Mouse (Mus musculus): ENCODE data around the gene Lrrc9.
A peak's percentile ranks its signal among the peaks of the same experiment; 100 is the strongest.

Lrrc9 gene

DNA sequence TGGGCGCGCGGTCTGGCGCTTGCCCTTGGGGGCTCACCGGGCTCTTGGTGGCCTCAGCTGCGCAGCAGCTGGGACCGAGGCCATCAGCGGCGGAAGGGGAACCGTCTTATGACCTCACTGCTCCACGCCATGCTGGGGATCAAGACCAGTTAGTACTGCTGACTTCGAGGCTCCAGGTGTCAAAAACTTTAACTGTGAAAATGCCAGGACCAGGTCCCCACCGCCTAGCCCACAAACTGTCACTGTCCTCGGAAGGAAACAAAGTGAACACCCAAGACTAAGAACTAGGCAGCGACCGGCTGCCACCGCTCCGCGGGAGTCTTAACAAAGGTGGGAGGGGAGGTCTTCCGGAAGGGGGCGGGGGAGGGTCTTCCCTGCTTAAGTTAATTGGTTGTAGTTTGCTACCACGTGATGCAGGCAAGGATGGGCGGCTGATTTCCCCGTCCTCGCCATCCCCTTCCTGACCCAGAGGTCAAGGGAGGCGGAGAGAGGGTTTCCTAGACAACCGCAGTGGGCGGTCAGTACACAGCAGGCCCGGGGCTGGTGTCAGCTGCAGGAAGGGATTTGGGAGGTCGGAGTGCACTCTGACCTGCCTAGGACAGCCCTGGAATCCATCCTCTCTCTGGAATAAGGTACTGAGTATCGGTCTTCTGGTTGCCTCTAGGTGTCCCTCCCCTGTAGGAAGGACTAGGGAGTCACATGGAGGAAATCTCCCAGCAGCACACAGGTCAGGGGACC, at the start of gene Lrrc9:
Lrrc9 (plus strand) TSS at position 28 of the 738 bp plus-strand sequence.
- no peak for DNase-seq (ENCODE audit: low spot score)

DNA sequence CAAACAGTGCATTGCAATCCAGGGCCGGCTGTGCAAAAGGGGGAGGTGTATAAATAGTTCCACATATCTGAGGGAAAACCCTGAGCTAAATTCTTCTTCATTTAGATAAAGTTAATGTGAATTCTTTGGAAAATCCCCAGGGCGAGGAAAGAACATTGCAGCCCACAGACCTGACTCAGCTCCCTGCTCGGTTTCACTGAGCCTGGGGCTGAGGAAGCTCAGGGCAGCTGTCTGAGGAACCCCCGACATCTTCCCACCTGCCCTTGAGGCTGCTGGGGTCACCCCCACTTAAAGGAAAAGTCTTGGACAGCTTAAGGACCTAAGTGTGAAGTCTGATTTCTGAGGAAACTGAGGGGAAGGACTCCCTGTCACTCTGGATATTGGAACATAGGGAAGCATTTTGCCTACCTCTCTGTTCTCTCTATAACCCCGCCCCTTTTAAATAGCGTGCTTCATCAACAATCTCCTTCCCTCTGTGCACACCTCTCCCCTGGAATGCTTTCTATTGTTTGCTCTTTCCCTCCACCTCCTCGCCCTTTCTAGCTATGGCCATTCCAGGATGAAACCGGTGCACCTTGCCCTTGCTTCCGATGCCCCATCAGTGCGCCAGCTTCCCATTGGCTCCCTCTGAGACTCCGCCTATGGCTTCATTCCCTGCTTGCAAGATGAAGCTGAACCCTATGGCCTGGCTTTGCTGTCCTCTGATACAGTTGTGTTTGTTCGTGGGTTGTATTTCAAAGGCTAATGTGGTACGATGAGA, 48.4 kb upstream of the Lrrc9 start:
- no peak for DNase-seq (ENCODE audit: low spot score)

DNA sequence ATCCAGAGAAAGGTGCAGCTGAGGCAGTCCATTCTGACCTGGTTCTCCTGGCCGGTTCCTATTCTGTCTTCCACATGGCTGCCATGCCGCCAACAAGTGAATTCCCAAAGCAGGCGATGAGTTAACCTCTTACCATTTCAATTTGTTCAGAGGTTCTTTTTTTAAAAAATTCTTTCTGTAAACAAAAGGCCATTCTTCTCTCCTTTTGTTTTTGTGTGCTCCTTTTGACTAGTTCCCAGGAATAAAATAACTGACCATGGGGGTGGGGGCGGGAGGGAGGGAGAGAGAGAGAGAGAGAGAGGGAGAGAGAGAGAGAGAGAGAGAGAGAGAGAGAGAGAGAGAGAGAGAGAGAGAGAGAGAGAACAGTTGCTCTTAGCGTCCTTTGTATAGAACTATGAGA, 36.6 kb upstream of the Lrrc9 start:
- DNase-seq (ENCODE audit: low spot score), result no peak

DNA sequence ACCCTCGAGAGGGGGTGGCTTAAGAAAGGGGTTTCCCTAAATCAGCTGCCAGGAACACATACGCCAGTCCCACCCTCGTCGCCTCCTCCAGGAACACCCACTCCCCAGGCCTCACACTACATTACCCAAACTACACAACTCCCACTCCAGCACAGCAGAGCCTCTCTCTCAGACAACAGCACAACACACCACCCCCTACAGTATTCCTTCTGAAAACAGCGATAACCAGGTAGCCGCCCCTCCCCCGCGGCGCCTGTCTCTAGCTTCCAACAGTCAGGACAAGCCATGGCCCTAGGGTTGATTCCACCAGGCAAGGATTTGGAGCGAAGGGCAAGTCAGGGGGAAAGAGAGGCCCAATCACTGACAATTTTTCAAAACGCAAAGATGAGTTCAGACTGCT, 34.5 kb upstream of the Lrrc9 start:
- no peak for DNase-seq (ENCODE audit: low spot score)

DNA sequence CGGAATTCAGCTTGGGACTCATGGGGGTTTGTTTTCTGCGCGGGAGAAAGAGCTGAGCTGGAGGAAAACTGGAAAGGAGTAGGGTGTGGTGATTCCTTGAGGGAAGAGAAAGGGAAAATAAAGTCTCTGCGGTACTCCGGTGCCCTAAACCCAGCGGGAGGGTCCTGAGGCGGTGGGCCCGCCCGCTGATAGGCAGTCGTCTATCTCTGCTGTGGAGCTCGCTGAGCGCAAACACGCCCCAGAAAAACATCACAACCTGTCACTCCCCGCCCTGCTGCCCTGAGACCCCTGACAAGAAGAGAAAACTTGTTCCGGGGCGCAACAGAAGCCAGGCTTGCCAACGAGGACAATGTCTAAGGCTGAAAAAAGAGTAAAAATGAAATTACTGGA, 34.0 kb upstream of the Lrrc9 start:
- DNase-seq (ENCODE audit: low spot score), result no peak

DNA sequence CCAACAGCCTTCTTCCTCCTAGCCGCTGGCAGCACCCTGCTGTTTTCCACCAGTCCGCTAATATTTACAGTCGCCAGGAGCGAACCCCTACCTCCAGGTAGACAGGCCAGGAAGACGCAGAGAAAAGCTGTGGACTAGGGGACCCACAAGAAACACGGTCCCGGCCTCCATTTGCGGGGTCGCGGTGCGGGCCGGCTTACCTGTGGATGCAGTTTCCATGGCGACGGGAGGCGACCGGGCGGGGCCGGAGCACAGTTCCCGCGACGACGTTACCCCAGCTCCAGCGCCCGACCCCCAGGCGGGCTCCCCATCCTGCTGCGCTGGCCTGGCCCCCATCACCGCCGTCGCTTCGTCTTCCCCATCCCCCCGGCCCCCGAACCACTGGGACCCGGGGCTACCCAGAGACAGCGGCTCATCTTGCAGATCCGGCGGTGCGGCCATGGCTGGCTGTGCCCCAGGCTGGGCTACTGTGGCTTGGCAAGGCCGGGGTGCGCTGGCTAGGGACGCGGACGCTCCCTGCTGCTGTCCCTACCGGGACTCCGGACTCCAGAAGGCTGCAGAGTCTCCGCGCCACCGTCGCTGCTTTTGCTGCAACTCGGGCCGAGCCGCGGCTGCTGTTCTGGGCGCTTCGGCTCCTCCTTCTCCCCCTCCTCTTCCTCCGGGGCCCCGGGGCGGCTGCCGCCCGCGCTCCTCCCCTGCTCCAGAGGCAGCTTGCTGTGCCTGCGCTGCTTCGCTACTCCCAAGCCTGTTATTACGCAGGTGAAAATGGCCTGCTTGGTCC, 33.4 kb upstream of the Lrrc9 start:
- DNase-seq (ENCODE audit: low spot score), result no peak

DNA sequence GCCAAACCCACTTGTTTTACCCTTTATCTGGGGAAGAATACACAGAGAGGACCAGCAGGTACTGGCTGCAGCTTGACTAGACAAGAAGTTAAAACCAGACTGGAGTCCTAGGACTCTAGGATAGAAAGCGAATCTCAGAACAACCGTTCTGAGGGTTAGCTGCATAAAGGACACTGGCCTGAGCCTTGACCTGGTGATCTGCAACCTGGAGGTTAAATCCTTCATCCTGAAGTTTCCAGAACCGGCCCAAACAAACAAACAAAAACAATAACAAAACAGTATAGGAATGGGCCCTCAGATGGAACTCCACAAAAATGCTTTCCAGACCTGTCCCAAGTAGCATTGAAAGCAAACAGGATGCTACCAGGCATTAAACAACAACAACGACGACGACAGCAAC, 32.7 kb upstream of the Lrrc9 start, which contains the start of gene Rtn1:
Rtn1 (minus strand) TSS at position 101 of the 400 bp plus-strand sequence.
- no peak for DNase-seq (ENCODE audit: low spot score)

DNA sequence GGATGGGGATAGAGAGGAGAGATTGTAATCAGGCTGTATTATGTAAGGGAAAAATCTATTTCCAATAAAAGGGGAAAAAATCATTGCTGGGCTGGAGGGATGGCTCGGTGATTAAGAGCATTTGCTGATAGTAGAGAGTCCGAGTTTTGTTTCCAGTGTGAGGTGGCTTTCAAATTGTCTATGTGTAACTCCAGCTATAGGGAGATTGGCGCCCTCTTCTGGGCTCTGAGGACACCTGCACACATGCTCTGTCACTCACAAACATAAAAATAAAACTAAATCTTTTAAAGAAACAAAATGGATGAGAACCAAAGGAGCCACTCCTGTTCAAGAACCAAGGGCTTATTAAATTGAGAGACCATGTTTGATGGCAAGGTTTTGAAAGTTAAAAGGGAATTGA, 23.9 kb upstream of the Lrrc9 start:
- DNase-seq (ENCODE audit: low spot score), result no peak

DNA sequence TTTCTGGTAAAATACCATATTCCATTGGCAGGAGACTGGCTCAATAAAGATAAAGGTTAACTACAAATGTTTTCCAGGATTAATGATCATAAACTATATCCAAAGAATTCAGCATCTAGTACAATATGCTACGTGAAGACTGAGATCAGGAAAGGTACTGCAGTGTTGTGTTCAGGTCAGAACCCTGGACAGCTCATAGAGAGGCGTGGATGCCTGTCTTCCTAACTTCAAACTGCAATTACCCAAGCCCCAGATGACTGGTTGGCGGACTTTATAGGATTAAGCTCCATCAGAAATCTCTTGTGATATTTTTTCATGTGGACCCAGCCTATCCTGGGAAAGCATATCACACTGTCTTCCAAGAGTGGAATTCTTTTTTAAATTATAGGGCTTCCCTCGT, 19.0 kb upstream of the Lrrc9 start:
- DNase-seq (ENCODE audit: low spot score), result peak; percentile 29

DNA sequence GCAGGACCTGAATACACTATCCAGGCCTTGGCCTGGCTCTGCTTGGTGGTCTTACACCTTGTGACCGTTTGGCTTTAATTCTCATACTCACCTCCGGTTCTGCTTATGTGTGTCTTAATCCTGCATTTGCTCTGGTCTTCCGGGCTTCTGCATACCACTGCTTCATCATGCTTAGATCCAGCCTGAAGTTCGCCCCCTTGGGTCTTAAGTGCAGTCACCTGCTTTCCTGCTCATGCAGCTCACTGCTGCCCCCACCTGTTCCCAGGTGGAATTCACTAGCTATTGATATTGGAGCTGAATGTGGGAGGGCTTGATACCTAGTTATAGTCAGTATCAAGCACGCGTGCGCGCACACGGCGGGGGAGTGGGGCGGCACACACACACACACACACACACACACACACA, 13.9 kb upstream of the Lrrc9 start:
- DNase-seq (ENCODE audit: low spot score), result peak; percentile 10

DNA sequence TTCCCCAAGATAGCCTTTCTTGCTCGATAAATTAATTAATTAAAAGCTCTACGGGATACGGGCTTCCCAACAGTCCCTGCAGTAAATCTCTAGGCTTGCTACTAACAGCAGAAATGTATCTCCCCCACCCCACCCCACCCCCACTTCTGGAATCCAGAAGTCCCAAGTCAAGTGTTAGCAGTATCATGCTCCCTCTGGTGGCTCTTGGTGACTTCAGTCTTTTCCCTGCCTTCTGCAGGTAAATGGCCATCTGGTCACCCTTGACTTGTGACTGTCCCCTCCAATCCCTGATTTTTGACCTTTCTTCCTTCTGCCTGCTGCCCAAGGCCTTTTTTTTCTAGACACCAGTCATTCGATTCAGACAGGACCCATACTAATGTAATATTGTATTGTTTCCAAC, 9.5 kb upstream of the Lrrc9 start:
- DNase-seq (ENCODE audit: low spot score), result no peak

DNA sequence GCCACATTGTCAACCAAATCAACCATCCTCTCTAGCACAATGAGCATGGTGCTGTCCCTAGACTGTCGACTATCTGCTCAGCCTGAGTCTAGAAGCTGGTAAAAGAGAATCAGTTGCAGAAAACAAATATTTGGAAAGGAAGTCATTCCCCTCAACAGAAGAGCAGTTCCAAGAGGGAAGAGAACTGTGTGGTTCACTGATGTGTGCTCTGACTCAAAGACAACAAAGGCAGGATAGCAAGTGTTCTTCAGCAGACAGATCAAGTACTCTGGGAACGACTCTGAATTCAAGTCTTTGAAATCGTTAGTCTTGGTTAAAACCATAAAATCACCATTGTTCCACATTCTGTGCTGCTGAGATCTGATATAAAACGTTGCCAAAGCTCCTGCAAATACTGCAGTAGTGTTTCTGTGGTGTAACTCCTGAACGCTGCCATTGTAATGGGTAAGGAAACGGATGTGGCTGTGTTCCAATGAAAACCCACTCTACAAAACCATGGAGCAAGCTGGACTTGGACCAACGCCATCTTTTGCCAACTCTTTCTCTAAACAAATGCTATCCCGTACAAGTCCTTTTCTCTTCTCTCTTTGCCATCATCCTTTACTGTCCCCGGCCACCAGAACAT, 8.3 kb upstream of the Lrrc9 start:
- DNase-seq (ENCODE audit: low spot score), result no peak

DNA sequence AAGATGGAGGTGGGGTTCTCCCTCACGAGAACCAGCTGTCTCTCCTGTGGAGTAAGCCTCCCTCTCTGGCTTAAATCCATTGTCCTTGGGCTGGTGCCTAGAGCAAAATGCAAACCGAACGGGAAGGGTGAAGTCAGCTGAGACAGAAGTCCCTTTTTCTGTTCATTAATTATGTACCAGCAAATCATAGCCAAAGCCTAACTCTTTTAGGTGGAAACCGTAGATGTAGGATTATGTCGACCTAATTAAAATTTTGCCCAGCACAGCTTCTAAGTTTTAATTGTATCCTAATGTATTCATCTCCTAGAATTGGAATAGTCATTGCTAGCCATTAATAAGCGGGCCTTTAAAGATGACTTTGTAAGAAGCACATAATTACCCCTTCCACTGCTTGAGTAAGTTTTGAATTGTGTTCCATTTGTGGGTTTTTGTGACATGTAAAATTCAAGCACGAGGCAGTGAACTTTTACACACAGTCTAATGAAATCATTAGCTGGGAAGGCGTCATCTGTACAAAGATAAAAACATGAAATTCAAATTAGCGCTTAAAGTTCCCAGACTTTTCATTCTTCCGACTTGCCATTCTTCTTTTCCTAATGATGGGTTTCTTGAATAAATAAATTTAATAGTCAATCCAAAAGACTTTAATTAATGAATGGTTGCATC, 3.9 kb upstream of the Lrrc9 start:
- DNase-seq (ENCODE audit: low spot score), result peak; percentile 14

DNA sequence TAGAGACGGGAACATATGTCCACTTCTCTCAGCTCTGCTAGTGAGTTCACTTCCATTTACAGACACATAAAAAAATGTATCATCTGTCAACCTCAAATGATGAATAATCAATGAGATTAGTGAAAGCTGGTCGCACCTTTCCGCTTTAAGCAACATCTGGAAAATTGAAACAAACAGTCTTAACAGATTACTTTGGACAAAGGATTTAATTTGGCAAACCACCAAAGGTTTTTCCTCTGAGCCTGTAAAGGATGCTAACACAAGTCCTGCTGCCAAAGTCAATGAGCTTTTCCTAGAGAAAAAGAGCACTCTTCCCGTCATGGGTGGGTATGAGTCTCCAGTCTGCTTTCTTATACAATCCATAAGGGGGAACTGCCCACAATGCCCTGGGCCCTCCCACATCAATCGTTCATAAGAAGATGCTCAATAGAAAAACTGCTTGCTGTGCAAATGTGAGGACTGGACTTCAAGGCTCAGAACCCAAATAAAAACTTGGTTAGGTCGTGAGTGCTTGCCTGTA, 2.6 kb upstream of the Lrrc9 start:
- DNase-seq (ENCODE audit: low spot score), result no peak

DNA sequence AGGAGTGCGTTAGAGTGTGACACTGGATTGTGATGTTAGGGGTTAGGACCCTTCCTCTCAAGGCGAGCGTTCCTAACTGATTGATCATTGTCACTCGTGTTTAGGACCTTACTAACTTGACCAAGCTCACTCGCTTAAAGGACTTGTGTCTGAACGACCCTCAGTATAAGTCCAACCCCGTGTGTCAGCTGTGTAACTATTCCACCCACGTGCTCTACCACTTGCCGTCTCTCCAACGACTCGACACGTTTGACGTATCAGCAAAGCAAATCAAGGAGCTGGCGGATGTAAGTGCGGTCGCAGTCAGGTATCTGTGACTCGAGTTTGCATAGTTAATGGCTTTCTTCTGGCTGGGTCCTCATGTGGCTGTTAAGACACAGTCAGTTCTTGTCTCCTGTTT, 12.3 kb downstream of the Lrrc9 start:
- DNase-seq (ENCODE audit: low spot score), result no peak

DNA sequence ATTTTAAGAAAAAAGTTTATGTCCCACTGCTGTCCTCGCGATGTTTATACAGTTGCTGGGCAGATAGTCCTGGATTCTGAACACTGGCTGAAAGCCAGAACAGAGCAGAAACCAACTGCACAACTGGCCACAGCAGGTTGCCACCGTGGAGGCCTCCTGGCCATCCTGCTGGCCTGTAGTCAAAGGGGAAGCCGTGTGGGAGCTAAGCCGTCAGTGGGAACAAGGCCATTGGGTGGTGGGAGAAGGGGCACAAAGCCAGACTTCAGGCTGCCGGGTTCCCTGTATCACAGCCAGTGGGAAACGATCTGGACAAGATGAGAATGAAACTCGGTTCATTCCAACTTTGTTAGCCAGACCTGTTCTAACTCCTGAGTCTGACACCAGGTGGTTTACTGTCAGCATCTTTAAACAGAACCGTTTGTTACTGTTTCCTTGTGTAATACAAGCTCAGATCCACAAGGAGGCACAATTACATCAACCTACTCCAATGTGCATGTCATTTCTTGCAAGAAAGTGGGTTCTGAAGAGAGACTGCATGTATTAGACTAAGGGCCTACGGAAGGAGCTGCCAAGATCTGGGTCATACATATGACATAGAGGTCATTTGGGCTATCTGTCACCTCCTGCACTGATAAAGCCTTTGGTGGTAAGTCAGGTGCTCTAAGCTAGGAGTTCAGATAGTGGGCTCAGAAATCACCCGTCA, 19.7 kb downstream of the Lrrc9 start:
- DNase-seq (ENCODE audit: low spot score), result peak; percentile 45

DNA sequence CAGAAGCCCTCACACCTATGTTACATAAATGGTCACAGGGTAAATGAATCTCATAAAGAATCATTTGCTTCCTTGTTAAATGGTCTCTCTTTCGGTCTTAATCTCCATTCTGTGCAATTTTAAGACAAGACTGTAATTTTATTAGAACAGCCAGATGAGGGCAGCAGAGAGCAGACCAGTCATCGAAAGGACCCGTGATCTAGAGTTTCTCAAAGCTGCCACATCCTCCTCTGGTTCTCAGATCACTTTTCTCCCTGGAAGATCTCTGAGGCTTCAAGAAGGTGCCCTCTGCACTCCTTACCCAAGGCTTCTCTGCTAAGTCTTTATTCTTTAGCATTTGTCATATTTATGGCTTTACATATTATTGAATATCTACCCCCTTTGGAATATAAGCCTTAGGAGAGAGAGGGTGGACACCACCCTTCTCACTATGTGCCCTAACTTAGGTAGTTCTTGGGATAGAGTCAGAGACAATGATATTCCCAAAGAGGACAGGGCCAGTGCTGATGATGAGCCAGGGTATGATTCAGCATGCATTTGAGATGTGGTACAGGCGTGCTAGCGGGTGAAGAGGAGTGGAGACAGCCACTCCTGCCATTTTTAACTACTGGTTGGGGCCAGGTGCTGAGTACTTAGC, 20.3 kb downstream of the Lrrc9 start:
- DNase-seq (ENCODE audit: low spot score), result peak; percentile 84

DNA sequence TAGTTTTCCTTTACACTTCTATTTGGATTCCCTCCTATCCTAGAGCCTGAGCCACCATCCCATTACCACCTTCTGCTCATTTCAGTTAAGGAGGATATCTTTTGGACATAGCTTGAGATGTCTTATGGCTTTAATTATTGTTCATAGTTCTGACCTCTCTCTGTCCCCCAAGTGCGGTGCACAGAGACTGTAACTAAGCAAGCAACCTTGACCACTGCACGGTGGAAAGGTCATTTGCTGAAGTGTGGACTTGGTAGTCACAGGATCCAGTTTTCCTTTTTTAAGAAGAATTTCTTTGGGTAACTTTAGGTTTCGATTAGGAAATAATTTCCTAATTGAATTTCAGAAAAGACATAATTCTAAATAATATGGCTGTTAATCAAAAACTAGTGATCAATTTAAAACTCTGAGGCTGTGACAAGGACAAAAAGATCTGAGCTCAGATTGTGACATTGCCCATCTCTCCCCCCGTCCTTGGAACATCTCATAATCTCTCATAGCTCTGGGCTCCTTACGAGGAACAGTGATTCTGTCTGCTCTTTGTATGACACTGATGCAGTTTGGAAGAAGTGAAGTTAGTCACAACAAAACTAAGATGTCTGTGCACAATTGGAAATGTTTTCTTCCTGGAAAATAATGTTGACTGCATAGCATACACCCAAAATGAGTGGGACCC, 24.3 kb downstream of the Lrrc9 start:
- DNase-seq (ENCODE audit: low spot score), result no peak

DNA sequence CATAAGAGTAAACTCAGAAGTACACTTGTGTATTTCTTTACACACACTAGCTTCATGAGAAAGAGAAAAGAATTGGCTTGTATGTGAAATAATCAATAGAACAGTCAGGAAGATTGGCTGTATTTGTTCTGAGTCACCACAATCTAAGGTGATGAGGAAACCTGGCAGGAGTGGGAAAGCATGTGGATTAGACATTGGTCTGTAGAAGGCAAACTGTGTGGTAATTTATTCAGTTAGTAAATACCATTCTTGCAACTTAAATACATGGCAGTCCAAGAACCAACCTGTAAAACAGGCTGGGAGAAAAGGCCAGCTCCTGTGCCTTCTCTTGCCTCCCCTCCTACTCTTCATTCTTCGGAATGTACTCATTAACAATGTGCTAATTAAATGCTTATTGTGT, 25.6 kb downstream of the Lrrc9 start:
- no peak for DNase-seq (ENCODE audit: low spot score)

DNA sequence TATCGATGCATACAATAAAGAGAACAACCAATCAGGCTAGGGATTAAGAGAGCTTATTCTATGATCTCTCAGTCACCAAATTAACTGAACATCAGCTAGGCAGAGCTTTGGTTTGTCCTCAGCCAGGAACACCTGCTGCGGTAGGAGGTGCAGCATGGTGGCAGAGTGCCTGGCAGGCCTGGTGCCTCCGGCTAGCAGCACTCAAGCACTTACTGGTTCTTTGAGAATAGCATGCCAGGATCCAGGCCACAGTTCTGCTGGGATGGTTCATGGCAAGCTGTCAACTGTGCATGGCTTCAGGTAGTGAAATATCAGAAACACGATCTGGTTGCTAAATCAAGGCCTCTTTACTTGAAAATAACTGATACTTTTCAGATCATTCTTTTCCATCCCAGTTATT, 26.1 kb downstream of the Lrrc9 start:
- no peak for DNase-seq (ENCODE audit: low spot score)
